Mouse (Mus musculus) liver, adult 2 months (tissue): ENCODE data around the gene Gm32717. TPM values are rescaled to one million over a fixed set of nuclear protein-coding genes. Genes with fewer than 3 reads are reported as not detected.
"Not testable (repeated sequence)": the region's sequence is repeated elsewhere in the genome, so short reads cannot be mapped to it uniquely, and the experiment has no call there.

Experiments used
- DNase-seq: peaks from one replicate; pipeline ENCODE4 v3.0.0-alpha.2; 2011; ENCODE audit warnings: low read depth, low spot score; ENCODE audit errors: extremely low read depth
- H3K27ac ChIP-seq: fragments of 200-500 bp; replicated peaks from 2 replicates; pipeline ENCODE4 v1.5.1; 2012; ENCODE audit warnings: low read depth, mild to moderate bottlenecking, control low read depth, inconsistent platforms, low read length; ENCODE audit not compliant: insufficient read depth
- H3K27me3 ChIP-seq: fragments of 200-500 bp; 2 replicates; pipeline ENCODE4 v1.6.1; 2012; ENCODE audit warnings: mild to moderate bottlenecking, moderate library complexity, low read length, inconsistent platforms; ENCODE audit not compliant: control insufficient read depth, insufficient read depth
- H3K36me3 ChIP-seq: fragments of 200-500 bp; 2 replicates; pipeline ENCODE4 v1.6.1; 2012; ENCODE audit warnings: low read length, inconsistent platforms; ENCODE audit not compliant: control insufficient read depth, insufficient read depth
- H3K4me1 ChIP-seq: fragments of 200-500 bp; 2 replicates; pipeline ENCODE4 v1.6.1; 2011; ENCODE audit warnings: low read length; ENCODE audit not compliant: control insufficient read depth, insufficient read depth
- H3K4me3 ChIP-seq: fragments of 200-500 bp; 2 replicates; pipeline ENCODE4 v1.5.1; 2011; ENCODE audit warnings: low read depth, mild to moderate bottlenecking, control low read depth, low read length, moderate library complexity; ENCODE audit not compliant: insufficient read depth
- H3K79me2 ChIP-seq: fragments of 200-500 bp; 2 replicates; pipeline ENCODE4 v1.6.1; 2012; ENCODE audit warnings: inconsistent platforms, mild to moderate bottlenecking, low read length, moderate library complexity; ENCODE audit not compliant: control insufficient read depth, insufficient read depth
- H3K9ac ChIP-seq: fragments of 200-500 bp; 2 replicates; pipeline ENCODE4 v1.6.1; 2012; ENCODE audit warnings: low read depth, mild to moderate bottlenecking, control low read depth, inconsistent platforms, low read length
- WGBS: fragments of 180-500 bp; shearing (Covaris S2); methylation state at CpG from one replicate; pipeline ENCODE4 v1.1.7; 2018; 5-methylcytosine and 5-hydroxymethylcytosine counted together
- polyA plus RNA-seq: library from polyadenylated mRNA; depleted of rRNA; stranded (reverse); fragments of >200 nt; gene quantifications from 2 replicates; pipeline ENCODE4 v1.2.3, GENCODE M21; 2012; rRNA removed
- total RNA-seq: library from RNA; depleted of rRNA; stranded (reverse); fragments of >200 nt; gene quantifications from 2 replicates; pipeline ENCODE4 v1.2.3, GENCODE M21; 2014; rRNA removed

The Gm32717 gene
- total RNA-seq (not detected in 2 replicates), polyA plus RNA-seq (not detected in 2 replicates)

DNA sequence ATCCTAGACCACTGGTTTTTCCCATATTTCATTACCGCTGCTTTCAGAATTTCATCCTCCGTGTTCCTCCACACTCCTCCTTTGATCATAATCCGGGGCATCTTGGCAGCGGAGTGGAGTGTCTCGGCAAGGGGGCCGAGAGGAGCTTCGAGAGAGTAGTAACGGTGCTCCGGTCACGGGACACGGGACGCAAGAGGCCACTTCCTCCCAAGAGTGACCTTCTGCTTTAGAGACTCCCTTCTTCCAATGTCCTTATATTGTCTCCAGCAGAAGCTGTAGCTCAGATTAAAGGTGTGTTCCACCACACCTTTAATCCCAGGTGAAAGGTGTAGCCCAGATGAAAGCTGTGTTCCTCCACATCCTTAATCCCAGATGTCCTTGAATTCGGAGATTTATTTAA is at the start of gene Gm32717:
TSS of gene Gm32717 (minus strand) at position 101 of the 400 bp plus-strand sequence.
- H3K27ac ChIP-seq, result not testable (repeated sequence)

DNA sequence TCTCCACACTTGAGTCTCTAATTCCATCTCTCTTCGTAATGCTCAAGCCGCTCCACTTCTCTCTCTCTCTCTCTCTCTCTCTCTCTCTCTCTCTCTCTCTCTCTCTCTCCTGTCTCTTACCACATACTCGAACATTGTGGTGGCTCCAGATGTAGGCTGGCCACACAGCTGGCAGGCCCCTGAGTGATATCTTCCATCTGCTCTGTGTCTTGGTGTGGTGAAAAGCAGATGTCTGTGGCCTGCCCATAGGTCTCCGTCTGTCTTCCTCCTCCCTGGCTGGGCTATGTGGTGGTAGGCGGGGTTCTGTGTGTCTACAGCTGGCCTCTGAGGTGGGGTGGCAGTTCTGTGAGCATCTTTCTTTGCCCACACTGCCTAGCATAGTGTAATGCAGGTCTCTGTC is 42.4 kb upstream of the Gm32717 start:
- not testable (repeated sequence) for H3K27ac ChIP-seq, H3K36me3 ChIP-seq, H3K4me1 ChIP-seq, H3K9ac ChIP-seq, H3K27me3 ChIP-seq, DNase-seq, H3K79me2 ChIP-seq, H3K4me3 ChIP-seq
- WGBS, result 95% methylated on average over 2 of the region's 5 CpGs

More for the DNA sequence above, at the start of gene Gm32717:
- not testable (repeated sequence) for H3K4me3 ChIP-seq, H3K27me3 ChIP-seq, H3K79me2 ChIP-seq, H3K9ac ChIP-seq, H3K36me3 ChIP-seq, DNase-seq, H3K4me1 ChIP-seq
- no CpG with 5 or more reads among the region's 13 CpGs for WGBS

DNA sequence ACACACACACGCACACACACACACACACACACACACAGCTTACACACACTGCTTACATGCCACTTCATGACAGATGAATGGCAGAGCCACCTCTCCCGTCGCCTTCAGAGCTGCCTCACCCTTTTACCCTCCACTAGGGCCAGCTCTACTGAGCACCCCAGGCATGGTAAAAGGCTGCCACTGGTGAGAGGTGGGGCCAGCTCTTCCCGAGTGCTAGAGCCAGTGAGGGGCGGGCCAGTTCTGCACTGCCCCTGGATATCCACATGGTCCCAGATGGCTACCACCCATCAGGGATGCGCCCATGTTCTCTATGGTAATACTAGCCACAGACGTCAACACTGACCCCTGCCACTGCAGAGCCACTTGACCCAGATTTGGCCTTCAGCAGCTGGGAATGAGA is 42.0 kb upstream of the Gm32717 start:
- WGBS, result 79% methylated on average over 7 of the region's 7 CpGs
- H3K4me3 ChIP-seq, H3K9ac ChIP-seq, H3K4me1 ChIP-seq, H3K27ac ChIP-seq, H3K36me3 ChIP-seq, H3K79me2 ChIP-seq, H3K27me3 ChIP-seq, DNase-seq: not testable (repeated sequence)

DNA sequence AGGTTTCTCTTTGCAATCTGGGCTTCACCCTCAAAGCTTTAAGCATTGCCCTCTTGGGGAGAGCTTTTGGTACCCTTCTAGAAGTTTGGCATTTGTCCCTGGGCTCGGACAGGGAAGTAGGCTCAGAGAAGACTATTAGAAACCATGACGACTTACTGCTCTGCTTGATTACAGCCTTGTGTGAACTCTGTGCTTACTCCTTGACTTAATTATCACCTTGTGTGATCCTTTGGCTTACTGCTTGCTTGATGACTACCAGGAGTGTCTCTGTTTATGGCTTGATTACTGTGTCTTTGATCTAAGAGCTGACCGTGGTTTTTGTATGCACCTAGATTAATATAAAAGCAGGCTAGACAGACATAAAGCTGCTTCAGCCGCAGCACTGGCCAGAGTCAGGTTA is 37.5 kb upstream of the Gm32717 start:
- WGBS, result no CpG with 5 or more reads among the region's 4 CpGs
- DNase-seq, result not testable (repeated sequence)

DNA sequence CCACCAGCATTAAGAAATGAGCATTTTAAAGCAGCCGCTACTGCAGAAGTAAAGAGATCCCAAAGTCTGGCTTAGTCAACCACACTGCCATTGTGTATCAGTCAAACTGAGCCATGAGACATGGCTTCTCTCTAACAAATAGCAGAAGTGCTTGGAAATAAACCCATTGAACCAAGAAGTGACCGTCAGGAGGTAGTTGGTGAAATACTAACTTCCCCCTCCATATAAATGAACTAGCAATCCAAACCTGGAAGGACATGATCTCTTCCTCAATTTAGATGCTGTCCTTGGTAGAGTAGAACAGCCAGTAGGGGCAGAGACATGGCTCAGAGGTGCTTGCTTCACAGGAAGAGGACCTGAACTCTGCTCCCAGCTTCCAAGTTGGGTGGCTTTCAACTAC is 30.8 kb upstream of the Gm32717 start:
- not testable (repeated sequence) for H3K9ac ChIP-seq, H3K36me3 ChIP-seq, H3K27me3 ChIP-seq, H3K4me1 ChIP-seq, DNase-seq, H3K27ac ChIP-seq, H3K4me3 ChIP-seq, H3K79me2 ChIP-seq
- WGBS, result 100% methylated on average over 1 of the region's 2 CpGs

More for the DNA sequence above, 37.5 kb upstream of the Gm32717 start:
- not testable (repeated sequence) for H3K27ac ChIP-seq, H3K79me2 ChIP-seq, H3K4me1 ChIP-seq, H3K27me3 ChIP-seq, H3K9ac ChIP-seq, H3K4me3 ChIP-seq, H3K36me3 ChIP-seq

DNA sequence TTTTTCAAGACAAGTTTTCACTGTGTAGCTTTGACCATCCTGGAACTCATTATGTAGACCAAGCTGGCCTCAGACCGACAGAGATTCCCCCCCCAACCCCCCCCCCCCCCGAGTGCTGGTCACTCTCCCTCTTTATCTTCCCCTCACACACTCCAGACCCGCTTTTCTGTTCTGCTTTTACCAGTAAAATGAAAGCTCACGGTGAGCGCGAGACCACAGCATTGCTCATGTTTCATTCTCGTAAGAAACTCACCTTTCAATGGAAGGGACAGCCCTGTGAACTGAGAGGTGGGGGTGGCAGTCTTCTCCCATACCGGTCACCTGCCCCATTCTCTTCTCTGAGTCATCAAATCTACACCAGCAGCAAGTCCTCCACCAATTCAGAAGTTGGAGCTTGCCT is 28.2 kb upstream of the Gm32717 start:
- WGBS, result 52% methylated on average over 3 of the region's 8 CpGs
- H3K9ac ChIP-seq, result not testable (repeated sequence)

DNA sequence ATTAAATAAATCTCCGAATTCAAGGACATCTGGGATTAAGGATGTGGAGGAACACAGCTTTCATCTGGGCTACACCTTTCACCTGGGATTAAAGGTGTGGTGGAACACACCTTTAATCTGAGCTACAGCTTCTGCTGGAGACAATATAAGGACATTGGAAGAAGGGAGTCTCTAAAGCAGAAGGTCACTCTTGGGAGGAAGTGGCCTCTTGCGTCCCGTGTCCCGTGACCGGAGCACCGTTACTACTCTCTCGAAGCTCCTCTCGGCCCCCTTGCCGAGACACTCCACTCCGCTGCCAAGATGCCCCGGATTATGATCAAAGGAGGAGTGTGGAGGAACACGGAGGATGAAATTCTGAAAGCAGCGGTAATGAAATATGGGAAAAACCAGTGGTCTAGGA is 17.8 kb upstream of the Gm32717 start, which contains the start of gene Gm32802:
TSS of gene Gm32802 (plus strand) at position 301 of the 400 bp plus-strand sequence.
- not testable (repeated sequence) for H3K4me3 ChIP-seq, H3K27me3 ChIP-seq, H3K36me3 ChIP-seq, H3K79me2 ChIP-seq, H3K27ac ChIP-seq, H3K9ac ChIP-seq, DNase-seq, H3K4me1 ChIP-seq
- no CpG with 5 or more reads among the region's 13 CpGs for WGBS

More for the DNA sequence above, 28.2 kb upstream of the Gm32717 start:
- not testable (repeated sequence) for H3K4me1 ChIP-seq, H3K27me3 ChIP-seq, H3K36me3 ChIP-seq, H3K79me2 ChIP-seq, DNase-seq, H3K4me3 ChIP-seq, H3K27ac ChIP-seq
